Mouse (Mus musculus) lung, embryonic 15.5 days (tissue): ENCODE results near the gene Pgm2l1. TPM values are rescaled to one million over a fixed set of nuclear protein-coding genes. Genes with fewer than 3 reads are reported as not detected.
"Not testable (repeated sequence)": the region's sequence is repeated elsewhere in the genome, so short reads cannot be mapped to it uniquely, and the experiment has no call there.

Source experiments
- ATAC-seq: fragments of 200-750 bp; cut with Nextera tagmentation; 2 replicates; pipeline ENCODE4 v1.8.0; 2017; ENCODE audit warnings: moderate number of reproducible peaks, borderline replicate concordance; ENCODE audit not compliant: low FRiP score, low TSS enrichment; ENCODE audit errors: extremely low read depth
- H3K27ac ChIP-seq: fragments of 300-500 bp; sonication (generic); 2 replicates; pipeline ENCODE4 v1.5.1; 2015; ENCODE audit warnings: moderate library complexity, mild to moderate bottlenecking, inconsistent platforms
- H3K27me3 ChIP-seq: fragments of 300-500 bp; sonication (generic); 2 replicates; pipeline ENCODE4 v1.6.1; 2015; ENCODE audit warnings: inconsistent platforms
- H3K36me3 ChIP-seq: fragments of 300-500 bp; sonication (generic); 2 replicates; pipeline ENCODE4 v1.6.1; 2015; ENCODE audit warnings: inconsistent platforms
- H3K4me1 ChIP-seq: fragments of 300-500 bp; sonication (generic); 2 replicates; pipeline ENCODE4 v1.6.1; 2015; ENCODE audit warnings: inconsistent platforms
- H3K4me2 ChIP-seq: fragments of 300-500 bp; sonication (generic); 2 replicates; pipeline ENCODE4 v1.6.1; 2015; ENCODE audit warnings: inconsistent platforms, mild to moderate bottlenecking, moderate library complexity
- H3K4me3 ChIP-seq: fragments of 300-500 bp; sonication (generic); 2 replicates; pipeline ENCODE4 v1.5.1; 2015; ENCODE audit warnings: mild to moderate bottlenecking, inconsistent platforms
- H3K9ac ChIP-seq: fragments of 300-500 bp; sonication (generic); 2 replicates; pipeline ENCODE4 v1.6.1; 2015; ENCODE audit warnings: inconsistent platforms
- H3K9me3 ChIP-seq: fragments of 300-500 bp; sonication (generic); 2 replicates; pipeline ENCODE4 v1.6.1; 2016; ENCODE audit warnings: inconsistent platforms
- WGBS: fragments of 180-500 bp; shearing (Covaris S2); methylation state at CpG from one replicate; pipeline ENCODE4 v1.1.7; 2015; 5-methylcytosine and 5-hydroxymethylcytosine counted together
- polyA plus RNA-seq: library from polyadenylated mRNA; unstranded; fragments of >200 nt; fragmentation: Nextera tagmentation; extraction: Ambion mirVana; gene quantifications from 2 replicates; pipeline ENCODE4 v1.2.1, GENCODE M21; 2015

The Pgm2l1 gene
- polyA plus RNA-seq, 1 experiment from 2014 or later: 2.4 TPM

DNA sequence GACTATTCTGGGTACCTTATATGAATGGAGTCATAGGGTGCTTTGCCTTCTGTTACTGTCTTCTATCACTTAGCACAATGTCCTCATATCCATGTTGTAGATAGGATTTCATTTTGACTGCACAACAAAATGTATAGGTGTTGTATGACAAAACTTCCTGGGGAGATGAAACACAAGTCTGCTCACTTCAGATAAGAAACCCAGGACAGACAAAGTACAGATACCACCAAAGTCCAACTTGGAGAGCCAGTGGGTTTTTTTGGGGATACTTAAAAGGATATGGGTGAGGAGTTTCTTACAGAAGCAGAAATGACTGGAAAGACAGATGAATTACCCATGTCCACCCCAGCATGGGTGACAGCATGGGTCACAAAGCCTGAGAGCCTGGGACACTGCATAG is 6.5 kb downstream of the Pgm2l1 start:
- no peak overlapping the region for H3K4me2 ChIP-seq
- no peak for ATAC-seq
- H3K4me3 ChIP-seq: no peak overlapping the region

DNA sequence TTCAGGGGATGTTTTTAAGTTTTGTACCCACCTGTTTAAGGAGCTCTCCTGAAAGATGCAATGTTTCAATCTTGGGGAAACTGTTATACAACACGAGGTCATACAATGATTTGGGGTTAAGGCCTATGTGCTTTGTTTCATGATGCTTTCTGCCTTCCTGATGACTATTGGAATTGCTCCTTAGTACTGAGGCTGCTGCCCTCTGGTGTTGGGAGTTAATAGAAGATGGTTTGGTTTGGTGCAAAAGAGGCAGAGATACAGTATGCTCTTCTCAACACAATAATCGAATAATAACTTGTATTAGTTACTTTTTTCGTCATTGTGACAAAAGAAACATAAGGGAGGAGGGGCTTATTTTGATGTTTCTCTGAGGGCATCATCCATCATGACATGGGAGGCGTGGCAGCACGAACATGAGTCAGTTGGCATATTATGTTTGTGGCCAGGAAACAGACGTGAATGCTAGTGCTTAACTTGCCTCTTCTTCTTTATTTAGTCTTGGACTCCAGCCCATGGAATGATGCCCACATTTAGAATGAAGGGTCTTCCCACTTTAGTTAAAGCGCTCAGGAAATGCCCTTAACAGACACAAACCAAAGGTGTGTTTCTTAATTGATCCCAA is 7.2 kb downstream of the Pgm2l1 start:
- no peaks in the 10 kb centered on the region for H3K9me3 ChIP-seq
- H3K36me3 ChIP-seq: no peaks in the 10 kb centered on the region
- WGBS: 53% methylated on average over 7 of the region's 7 CpGs

More for the DNA sequence above, 6.5 kb downstream of the Pgm2l1 start:
- no peak overlapping the region for H3K9ac ChIP-seq
- H3K9me3 ChIP-seq: no peaks in the 10 kb centered on the region
- no peaks in the 10 kb centered on the region for H3K36me3 ChIP-seq
- no peak overlapping the region for H3K27ac ChIP-seq
- no peaks in the 10 kb centered on the region for H3K27me3 ChIP-seq
- peaks cover under 1% of the 10 kb centered on the region; the same call in 1 of the 2 replicates for H3K4me1 ChIP-seq

DNA sequence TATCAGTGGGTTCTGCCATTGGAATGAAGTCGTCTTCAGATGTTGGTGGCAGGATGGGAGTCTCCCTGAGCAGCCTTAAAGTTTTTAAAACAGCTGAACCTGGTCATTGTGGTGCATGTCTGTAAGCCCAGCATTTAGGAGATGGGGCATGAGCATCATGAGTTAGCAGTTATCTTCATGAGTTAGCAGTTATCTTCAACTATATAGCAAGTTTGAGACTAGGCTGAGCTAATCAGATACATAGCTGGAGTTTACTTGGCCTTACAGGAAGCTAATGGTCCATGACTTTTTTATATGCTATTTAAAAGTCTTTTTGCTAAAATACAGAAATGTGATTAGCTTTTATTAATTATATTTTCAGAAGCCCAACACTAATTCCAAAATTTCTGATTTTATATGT is 11.1 kb downstream of the Pgm2l1 start:
- Histone ChIP-seq H3K9me3 (no peaks in the 10 kb centered on the region), H3K27me3 (no peaks in the 10 kb centered on the region), H3K4me1 (0 out of 2 replicates have a peak, but pooled peaks cover 4% of the 10 kb centered on the region), H3K36me3 (no peaks in the 10 kb centered on the region), H3K27ac (no peak overlapping the region), H3K9ac (no peak overlapping the region), H3K4me3 (no peak overlapping the region), H3K4me2 (no peak overlapping the region)
- no peak for ATAC-seq
- 67% methylated on average over 1 of the region's 1 CpGs for WGBS

More for the DNA sequence above, 7.2 kb downstream of the Pgm2l1 start:
- Histone ChIP-seq H3K27ac (no peak overlapping the region), H3K9ac (no peak overlapping the region), H3K4me2 (no peak overlapping the region), H3K4me3 (no peak overlapping the region), H3K27me3 (no peaks in the 10 kb centered on the region), H3K4me1 (0 out of 2 replicates have a peak, but pooled peaks cover 4% of the 10 kb centered on the region)
- ATAC-seq: no peak

DNA sequence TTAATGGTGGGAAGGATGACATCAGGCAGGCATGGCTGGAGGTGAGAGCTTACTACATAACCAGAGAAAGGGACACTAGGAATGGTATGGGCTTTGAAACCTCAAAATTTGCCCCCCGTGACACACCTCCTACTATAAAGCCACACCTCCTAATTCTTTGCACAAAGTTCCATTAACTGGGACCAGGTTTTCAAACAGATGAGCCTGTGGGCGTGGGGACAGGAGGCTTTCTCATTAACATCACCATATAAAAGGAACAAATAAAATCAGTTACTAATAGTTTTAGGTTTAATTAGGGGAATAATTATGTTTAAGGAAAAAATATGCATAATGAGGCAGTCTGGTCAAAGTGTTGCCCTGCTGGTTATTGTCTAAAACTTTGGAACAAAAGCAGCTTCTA is 13.4 kb downstream of the Pgm2l1 start:
- Histone ChIP-seq H3K4me3 (no peak overlapping the region), H3K9me3 (no peaks in the 10 kb centered on the region), H3K27ac (no peak overlapping the region), H3K36me3 (no peaks in the 10 kb centered on the region), H3K4me1 (0 out of 2 replicates have a peak, but pooled peaks cover 4% of the 10 kb centered on the region), H3K9ac (no peak overlapping the region), H3K4me2 (no peak overlapping the region), H3K27me3 (no peaks in the 10 kb centered on the region)
- no peak for ATAC-seq
- WGBS: 87% methylated on average over 2 of the region's 2 CpGs

DNA sequence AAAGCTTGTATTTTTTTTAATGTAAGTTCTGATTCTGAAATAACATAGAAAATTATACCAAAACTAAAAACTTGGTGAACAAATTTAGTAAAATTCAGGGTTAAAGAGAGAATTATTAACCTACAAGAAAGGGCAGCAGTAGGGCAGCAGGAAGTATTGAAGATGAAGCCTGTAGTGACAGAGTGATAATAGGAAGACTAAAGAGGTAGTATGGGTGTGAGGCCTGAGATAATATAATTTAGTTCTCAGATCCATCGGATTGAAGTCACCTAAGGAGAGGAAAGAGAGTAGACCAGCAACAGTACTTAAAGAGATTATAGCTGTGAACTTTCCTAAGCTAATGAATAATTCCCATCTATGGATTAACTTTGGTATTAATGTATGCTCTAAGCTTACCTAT is 15.8 kb downstream of the Pgm2l1 start:
- Histone ChIP-seq H3K36me3 (no peaks in the 10 kb centered on the region), H3K9ac (no peak overlapping the region), H3K4me2 (no peak overlapping the region), H3K9me3 (no peaks in the 10 kb centered on the region), H3K4me3 (no peak overlapping the region), H3K27ac (no peak overlapping the region), H3K4me1 (0 out of 2 replicates have a peak, but pooled peaks cover 4% of the 10 kb centered on the region), H3K27me3 (no peaks in the 10 kb centered on the region)
- 85% methylated on average over 1 of the region's 1 CpGs for WGBS
- no peak for ATAC-seq

DNA sequence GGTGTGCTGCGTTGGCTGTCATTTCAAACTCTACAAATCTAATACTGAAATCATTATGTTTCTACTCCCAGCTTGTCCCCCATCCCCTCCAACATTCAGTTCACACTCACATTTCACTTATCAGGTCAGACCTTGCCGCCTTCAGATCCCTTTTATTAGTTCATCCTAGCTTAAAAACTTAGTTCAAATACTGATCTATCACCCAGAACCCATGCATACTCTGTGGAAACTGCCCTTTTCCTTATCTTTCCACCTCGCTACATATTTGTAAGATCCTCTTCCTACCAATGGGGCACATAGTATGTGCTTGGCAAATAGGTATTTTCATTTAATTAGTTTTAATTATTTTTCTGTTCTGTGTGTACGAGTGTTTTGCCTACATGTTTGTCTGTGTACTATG is 17.0 kb downstream of the Pgm2l1 start:
- Histone ChIP-seq H3K4me1 (no peaks in the 10 kb centered on the region), H3K4me2 (no peak overlapping the region), H3K4me3 (no peak overlapping the region), H3K27ac (no peak overlapping the region), H3K9me3 (no peaks in the 10 kb centered on the region), H3K27me3 (no peaks in the 10 kb centered on the region), H3K36me3 (no peaks in the 10 kb centered on the region), H3K9ac (no peak overlapping the region)
- whole genome bisulfite sequencing: 80% methylated on average over 4 of the region's 4 CpGs
- ATAC-seq: no peak

DNA sequence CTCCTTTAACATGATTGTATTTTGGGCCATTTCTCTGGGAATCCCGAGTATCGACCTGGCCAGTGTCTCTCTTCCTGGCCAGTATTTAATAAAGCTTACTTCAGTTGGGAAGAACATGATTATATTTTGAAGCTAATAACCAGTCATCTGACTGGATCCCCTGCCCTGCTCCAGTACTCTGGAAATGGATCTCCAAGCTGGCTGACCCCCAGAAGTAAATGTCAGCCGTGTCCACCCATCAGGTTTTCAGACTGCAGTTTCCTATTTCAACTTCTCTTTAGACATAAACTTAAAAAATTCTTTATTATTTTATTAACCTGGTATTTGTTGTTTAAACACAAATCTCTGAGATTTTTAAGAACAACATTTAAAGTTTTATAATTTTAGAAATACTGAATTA is 18.0 kb downstream of the Pgm2l1 start:
- no peaks in the 10 kb centered on the region for H3K4me1 ChIP-seq
- H3K9me3 ChIP-seq: no peaks in the 10 kb centered on the region
- no peaks in the 10 kb centered on the region for H3K27me3 ChIP-seq
- H3K4me2 ChIP-seq: no peak overlapping the region
- WGBS: 87% methylated on average over 3 of the region's 3 CpGs
- no peaks in the 10 kb centered on the region for H3K36me3 ChIP-seq
- no peak for ATAC-seq
- H3K4me3 ChIP-seq: no peak overlapping the region
- H3K9ac ChIP-seq: no peak overlapping the region
- no peak overlapping the region for H3K27ac ChIP-seq

DNA sequence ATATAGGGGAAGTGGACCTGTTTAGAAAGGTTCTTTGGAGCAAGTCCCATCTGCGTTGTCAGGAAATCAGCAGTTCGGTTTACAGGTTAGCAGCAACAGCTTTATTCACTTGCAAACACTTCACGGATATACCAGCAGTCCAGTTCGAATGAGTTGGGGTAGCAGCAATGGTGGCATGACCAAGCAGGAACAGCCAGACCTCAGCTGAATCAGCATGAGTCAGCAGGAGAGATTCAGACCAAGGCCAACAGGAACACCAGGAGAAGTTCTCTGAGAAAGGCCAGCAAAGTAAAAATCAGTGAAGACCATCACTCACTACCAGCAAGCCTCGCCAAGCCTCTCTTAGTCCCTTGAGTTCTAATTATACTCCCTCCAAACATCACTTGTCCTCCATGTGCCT is 23.5 kb downstream of the Pgm2l1 start:
- Histone ChIP-seq H3K36me3 (peaks cover 14% of the 10 kb centered on the region), H3K9ac (no peak overlapping the region), H3K27ac (no peak overlapping the region), H3K27me3 (no peaks in the 10 kb centered on the region), H3K4me3 (no peak overlapping the region), H3K9me3 (no peaks in the 10 kb centered on the region), H3K4me2 (no peak overlapping the region), H3K4me1 (no peaks in the 10 kb centered on the region)
- no peak for ATAC-seq
- WGBS: 87% methylated on average over 5 of the region's 5 CpGs

DNA sequence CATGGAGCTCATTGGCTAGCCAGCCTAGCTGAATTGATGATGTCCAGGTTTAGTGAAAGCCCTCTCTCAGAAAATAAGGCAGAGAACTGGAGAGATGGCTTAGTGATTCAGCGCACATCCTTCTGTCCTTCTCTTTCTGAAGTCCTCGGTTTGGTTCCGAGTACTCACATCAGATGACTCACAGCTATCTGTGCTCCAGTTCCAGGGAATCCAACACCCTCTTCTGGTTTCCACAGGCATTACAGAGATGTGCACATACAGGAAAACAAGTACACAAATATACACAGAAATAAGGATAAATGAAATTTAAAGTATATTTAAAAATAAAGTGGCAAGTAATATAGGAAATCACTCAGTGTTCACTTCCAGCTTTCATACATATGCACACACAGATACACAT is 35.2 kb downstream of the Pgm2l1 start:
- no peak overlapping the region for H3K9ac ChIP-seq
- no peak overlapping the region for H3K27ac ChIP-seq
- H3K27me3 ChIP-seq: no peaks in the 10 kb centered on the region
- 87% methylated on average over 3 of the region's 3 CpGs for WGBS
- H3K4me1 ChIP-seq: 0 out of 2 replicates have a peak, but pooled peaks cover 8% of the 10 kb centered on the region
- H3K4me3 ChIP-seq: no peak overlapping the region
- no peak for ATAC-seq
- H3K9me3 ChIP-seq: no peaks in the 10 kb centered on the region
- no peak overlapping the region for H3K4me2 ChIP-seq
- no peaks in the 10 kb centered on the region for H3K36me3 ChIP-seq

DNA sequence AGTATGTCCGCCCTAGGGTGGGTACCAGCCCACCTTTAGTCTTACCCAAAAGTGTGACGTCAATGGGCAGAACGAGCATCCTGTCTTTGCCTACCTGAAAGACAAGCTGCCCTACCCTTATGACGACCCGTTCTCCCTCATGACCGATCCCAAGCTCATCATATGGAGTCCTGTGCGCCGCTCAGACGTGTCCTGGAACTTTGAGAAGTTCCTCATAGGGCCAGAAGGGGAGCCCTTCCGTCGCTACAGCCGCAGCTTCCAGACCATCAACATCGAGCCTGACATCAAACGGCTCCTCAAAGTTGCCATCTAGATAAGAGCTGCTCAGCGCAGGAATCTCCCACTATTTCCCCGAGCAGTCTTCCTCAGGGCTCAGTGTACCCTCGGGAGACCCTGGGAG is 37.7 kb downstream of the Pgm2l1 start:
- not testable (repeated sequence) for H3K9ac ChIP-seq, H3K27me3 ChIP-seq, H3K36me3 ChIP-seq, H3K4me3 ChIP-seq, ATAC-seq, H3K9me3 ChIP-seq, H3K4me1 ChIP-seq, H3K4me2 ChIP-seq, H3K27ac ChIP-seq
- 50% methylated on average over 17 of the region's 17 CpGs for WGBS

DNA sequence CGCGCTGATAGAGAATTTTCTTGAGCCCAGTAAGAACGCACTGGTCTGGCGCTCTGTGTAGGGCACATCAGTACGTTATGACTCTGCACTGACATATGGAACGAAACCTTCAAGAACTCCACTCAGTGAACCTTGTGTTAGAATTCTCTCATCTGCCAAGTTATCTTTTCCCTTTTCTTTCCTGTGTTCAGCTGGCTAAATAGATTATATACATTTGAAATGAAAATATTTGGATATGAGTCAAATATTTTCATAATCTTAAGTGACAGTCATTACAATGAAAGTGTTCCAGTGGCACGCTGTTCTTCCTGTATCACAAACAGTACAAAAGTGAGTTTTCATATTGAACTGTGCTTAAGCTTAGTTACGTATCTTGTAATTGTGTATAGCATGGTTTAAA is 45.2 kb downstream of the Pgm2l1 start:
- 75% methylated on average over 8 of the region's 8 CpGs for WGBS

DNA sequence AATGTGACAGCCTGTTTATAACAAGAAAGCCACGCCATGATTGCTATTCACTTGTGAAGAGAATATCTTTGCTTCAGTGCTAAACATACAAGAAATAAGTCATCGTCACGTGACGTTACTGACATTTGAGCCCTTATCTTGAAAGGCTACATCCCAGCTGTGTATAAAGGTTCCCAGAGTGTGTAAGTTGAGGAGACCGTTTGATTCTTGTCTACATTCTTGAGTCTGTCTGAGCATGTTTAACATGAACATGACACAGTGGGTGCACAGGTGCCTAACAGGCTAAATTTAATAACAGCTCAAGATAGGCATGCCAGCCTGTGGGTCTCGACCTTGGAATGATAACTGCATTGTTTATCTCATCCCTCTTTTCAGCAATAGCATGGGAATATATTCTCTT is 47.3 kb downstream of the Pgm2l1 start:
- no peak overlapping the region for H3K4me3 ChIP-seq
- no peaks in the 10 kb centered on the region for H3K4me1 ChIP-seq
- H3K4me2 ChIP-seq: no peak overlapping the region
- no peaks in the 10 kb centered on the region for H3K27me3 ChIP-seq
- ATAC-seq: no peak
- WGBS: 51% methylated on average over 6 of the region's 6 CpGs
- H3K36me3 ChIP-seq: 0 out of 2 replicates have a peak, but pooled peaks cover 5% of the 10 kb centered on the region
- no peak overlapping the region for H3K27ac ChIP-seq
- H3K9ac ChIP-seq: no peak overlapping the region
- H3K9me3 ChIP-seq: no peaks in the 10 kb centered on the region

More for the DNA sequence above, 45.2 kb downstream of the Pgm2l1 start:
- Histone ChIP-seq H3K9ac (no peak overlapping the region), H3K4me2 (no peak overlapping the region), H3K4me3 (no peak overlapping the region), H3K27ac (no peak overlapping the region), H3K36me3 (0 out of 2 replicates have a peak, but pooled peaks cover 5% of the 10 kb centered on the region), H3K9me3 (no peaks in the 10 kb centered on the region), H3K4me1 (no peaks in the 10 kb centered on the region), H3K27me3 (no peaks in the 10 kb centered on the region)
- ATAC-seq: no peak

DNA sequence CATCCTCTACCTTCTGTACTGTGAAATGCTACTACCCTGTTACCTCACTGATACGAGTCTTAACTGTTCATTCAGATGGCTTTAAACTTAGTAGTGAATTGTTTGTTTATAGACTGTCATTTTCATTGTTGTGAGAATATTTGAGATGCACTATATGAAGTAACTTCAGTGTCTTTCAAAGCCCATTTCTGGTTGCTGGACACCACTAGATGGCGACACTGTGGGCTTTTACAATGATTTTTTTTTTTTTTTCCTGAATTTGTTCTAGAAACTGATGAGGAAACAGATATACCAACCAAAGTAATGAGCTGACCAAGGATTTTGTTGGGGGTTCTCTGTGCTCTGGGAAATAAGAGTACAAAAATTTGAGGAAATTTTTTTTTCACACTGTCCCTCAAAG is 49.2 kb downstream of the Pgm2l1 start:
- WGBS: 38% methylated on average over 2 of the region's 2 CpGs
- Histone ChIP-seq H3K4me1 (no peaks in the 10 kb centered on the region), H3K9me3 (no peaks in the 10 kb centered on the region), H3K4me2 (no peak overlapping the region), H3K9ac (no peak overlapping the region), H3K36me3 (no peaks in the 10 kb centered on the region), H3K27ac (no peak overlapping the region), H3K27me3 (no peaks in the 10 kb centered on the region), H3K4me3 (no peak overlapping the region)
- ATAC-seq: no peak
